Mouse (Mus musculus) MEL (cell line): ENCODE measurements around the gene Dyrk1b. TPM values are rescaled to one million over a fixed set of nuclear protein-coding genes. Genes with fewer than 3 reads are reported as not detected.

Experiments used
- DNase-seq: peaks from one replicate; pipeline ENCODE4 v3.0.0; 2011; ENCODE audit warnings: low read depth, low spot score
- H3K27ac ChIP-seq: 2 replicates; pipeline ENCODE4 v1.5.1; 2012; ENCODE audit warnings: low read depth, mild to moderate bottlenecking, control low read depth, low read length, moderate library complexity; ENCODE audit not compliant: control insufficient read depth
- H3K27me3 ChIP-seq, 2 experiments: fragments of 150-350 bp in 1 of 2; sonication (generic) in 1 of 2; 2 replicates each; pipeline ENCODE4 v1.6.1; 2012; ENCODE audit warnings: low read length in 2 of 2, mild to moderate bottlenecking in 2 of 2, improper control_type of control experiment in 1 of 2, moderate library complexity in 1 of 2; ENCODE audit not compliant: insufficient read depth in 2 of 2, control insufficient read depth in 1 of 2
- H3K36me3 ChIP-seq, 2 experiments: 2 replicates each; pipeline ENCODE4 v1.6.1; 2012 to 2014; ENCODE audit warnings: low read length in 2 of 2, improper control_type of control experiment in 1 of 2, inconsistent platforms in 1 of 2, mild to moderate bottlenecking in 1 of 2; ENCODE audit not compliant: insufficient read depth in 2 of 2, control insufficient read depth in 1 of 2
- H3K4me1 ChIP-seq, 2 experiments: fragments of 150-350 bp in 1 of 2; sonication (generic) in 1 of 2; 2 replicates each; pipeline ENCODE4 v1.6.1; 2012; ENCODE audit warnings: low read length in 2 of 2, improper control_type of control experiment in 1 of 2, mild to moderate bottlenecking in 1 of 2; ENCODE audit not compliant: insufficient read depth in 2 of 2, control insufficient read depth in 1 of 2
- H3K4me3 ChIP-seq, 2 experiments: fragments of 150-350 bp in 1 of 2; sonication (generic) in 1 of 2; 2 replicates each; pipeline ENCODE4 v1.5.1; 2012; ENCODE audit warnings: low read depth in 2 of 2, low read length in 2 of 2, mild to moderate bottlenecking in 2 of 2, moderate library complexity in 2 of 2, control low read depth in 1 of 2, improper control_type of control experiment in 1 of 2; ENCODE audit not compliant: control insufficient read depth in 1 of 2, insufficient read depth in 1 of 2
- H3K79me2 ChIP-seq: 2 replicates; pipeline ENCODE4 v1.6.1; 2012; ENCODE audit warnings: mild to moderate bottlenecking, low read length, moderate library complexity; ENCODE audit not compliant: control insufficient read depth, poor library complexity, insufficient read depth
- H3K9ac ChIP-seq: 2 replicates; pipeline ENCODE4 v1.6.1; 2012; ENCODE audit warnings: low read depth, mild to moderate bottlenecking, control low read depth, low read length, moderate library complexity; ENCODE audit not compliant: control insufficient read depth, poor library complexity, severe bottlenecking
- H3K9me3 ChIP-seq: fragments of 150-350 bp; sonication (generic); replicated peaks from 2 replicates; pipeline ENCODE4 v1.6.1; 2012; ENCODE audit warnings: mild to moderate bottlenecking, low read length, improper control_type of control experiment, moderate library complexity; ENCODE audit not compliant: insufficient read depth
- BHLHE40 ChIP-seq: IDR thresholded peaks from 2 replicates; pipeline ENCODE4 v1.6.1; 2012; ENCODE audit warnings: low read depth, mild to moderate bottlenecking, inconsistent platforms, low read length, improper control_type of control experiment, borderline replicate concordance
- ELF1 ChIP-seq: IDR thresholded peaks from 2 replicates; pipeline ENCODE4 v1.6.1; 2014; ENCODE audit warnings: low read depth, mild to moderate bottlenecking, inconsistent platforms, low read length, improper control_type of control experiment, moderate library complexity
- EP300 ChIP-seq, 2 experiments: IDR thresholded peaks; 2 replicates each; pipeline ENCODE4 v1.6.1; 2011; ENCODE audit warnings: improper control_type of control experiment in 2 of 2, low read length in 2 of 2, low read depth in 1 of 2, mild to moderate bottlenecking in 1 of 2
- MAFK ChIP-seq: IDR thresholded peaks from 2 replicates; pipeline ENCODE4 v1.6.1; 2011; ENCODE audit warnings: low read depth, mild to moderate bottlenecking, low read length, improper control_type of control experiment, borderline replicate concordance
- MAX ChIP-seq: IDR thresholded peaks from 2 replicates; pipeline ENCODE4 v1.6.1; 2011; ENCODE audit warnings: low read length, improper control_type of control experiment
- MAZ ChIP-seq: IDR thresholded peaks from 2 replicates; pipeline ENCODE4 v1.6.1; 2012; ENCODE audit warnings: low read depth, mild to moderate bottlenecking, inconsistent platforms, low read length, improper control_type of control experiment
- MEF2A ChIP-seq: IDR thresholded peaks from 2 replicates; pipeline ENCODE4 v1.6.1; 2014; ENCODE audit warnings: low read depth, mild to moderate bottlenecking, inconsistent platforms, low read length, improper control_type of control experiment; ENCODE audit not compliant: poor library complexity, insufficient replicate concordance, severe bottlenecking; ENCODE audit errors: extremely low read depth
- MXI1 ChIP-seq: IDR thresholded peaks from 2 replicates; pipeline ENCODE4 v1.6.1; 2011; ENCODE audit warnings: mild to moderate bottlenecking, low read depth, low read length, improper control_type of control experiment
- MYC ChIP-seq: IDR thresholded peaks from 2 replicates; pipeline ENCODE4 v1.6.1; 2011; ENCODE audit warnings: low read depth, mild to moderate bottlenecking, low read length, improper control_type of control experiment, moderate library complexity
- POLR2AphosphoS2 ChIP-seq: IDR thresholded peaks from 2 replicates; pipeline ENCODE4 v1.6.1; 2011; ENCODE audit warnings: low read length, improper control_type of control experiment
- RCOR1 ChIP-seq: IDR thresholded peaks from 2 replicates; pipeline ENCODE4 v1.6.1; 2012; ENCODE audit warnings: low read depth, mild to moderate bottlenecking, inconsistent platforms, low read length, improper control_type of control experiment
- SIN3A ChIP-seq: IDR thresholded peaks from 2 replicates; pipeline ENCODE4 v1.6.1; 2012; ENCODE audit warnings: low read length, improper control_type of control experiment, inconsistent platforms
- TBP ChIP-seq: IDR thresholded peaks from 2 replicates; pipeline ENCODE4 v1.8.0; 2011; ENCODE audit warnings: low read depth, low read length, improper control_type of control experiment
- TCF12 ChIP-seq: IDR thresholded peaks from 2 replicates; pipeline ENCODE4 v1.6.1; 2014; ENCODE audit warnings: low read depth, mild to moderate bottlenecking, inconsistent platforms, low read length, improper control_type of control experiment, moderate library complexity
- ZNF384 ChIP-seq: IDR thresholded peaks from 2 replicates; pipeline ENCODE4 v1.6.1; 2012; ENCODE audit warnings: low read depth, mild to moderate bottlenecking, inconsistent platforms, low read length, improper control_type of control experiment
- polyA plus RNA-seq, 2 experiments: library from polyadenylated mRNA; stranded (reverse) in 1 of 2; unstranded in 1 of 2; fragments of >175 nt in 1 of 2; fragments of >200 nt in 1 of 2; gene quantifications; 2 replicates each; pipeline versions ENCODE4 v1.2.1 to v1.2.4; 2012; ENCODE audit warnings: low replicate concordance in 2 of 2, low read depth in 1 of 2; ENCODE audit not compliant: insufficient read length in 2 of 2, insufficient read depth in 1 of 2, missing spikeins in 1 of 2
- total RNA-seq: library from RNA; depleted of rRNA; stranded (reverse); fragments of 300-350 nt; gene quantifications from 2 replicates; pipeline ENCODE4 v1.2.3, GENCODE M21; 2012

Dyrk1b gene
- total and polyA plus RNA-seq, 3 experiments = 0.85 to 0.89 TPM; not detected in 1

DNA sequence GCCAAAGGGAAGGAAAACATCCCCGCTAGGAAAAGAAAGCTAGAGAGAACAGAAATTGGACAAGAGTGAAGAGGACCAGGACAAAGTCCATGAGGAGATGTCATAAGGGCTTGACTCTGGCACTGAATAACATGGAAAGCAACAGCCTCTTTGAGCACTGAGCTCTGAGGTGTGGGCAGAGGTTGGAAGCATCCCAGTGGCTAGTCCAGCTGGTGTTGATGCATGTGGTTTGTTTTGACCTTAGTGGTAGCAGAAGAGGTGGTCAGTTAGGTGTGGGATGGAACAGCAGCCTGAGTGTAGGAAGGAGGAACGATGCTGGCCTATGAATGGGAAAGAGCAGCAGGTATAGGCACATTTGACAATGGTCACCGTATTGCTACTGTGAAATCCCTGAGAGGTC, 12.2 kb downstream of the Dyrk1b start:
- H3K4me3 ChIP-seq = no peak overlapping the region
- no peak overlapping the region for H3K27ac ChIP-seq
- no peak overlapping the region for H3K9ac ChIP-seq
- no peaks in the 10 kb centered on the region for H3K4me1 ChIP-seq
- DNase-seq = no peak
- H3K79me2 ChIP-seq = no peaks in the 10 kb centered on the region
- peaks cover 0 to 6% of the 10 kb centered on the region in 2 experiments; a peak in 1 of 4 replicates for H3K36me3 ChIP-seq
- H3K27me3 ChIP-seq = no peaks in the 10 kb centered on the region
- TF ChIP-seq TCF12 (no peak), MAFK (no peak), MAX (no peak), SIN3A (no peak), MAZ (no peak), MYC (no peak)
- TF ChIP-seq, all 39 proteins: peak for 0
- no peaks in the 10 kb centered on the region for H3K9me3 ChIP-seq

- H3K9ac ChIP-seq = no peak overlapping the region
- peak; percentile 74 for DNase-seq
- no peak overlapping the region for H3K27ac ChIP-seq
- H3K79me2 ChIP-seq = no peaks in the 10 kb centered on the region
- no peaks in the 10 kb centered on the region for H3K27me3 ChIP-seq
- H3K4me3 ChIP-seq = no peak overlapping the region
- TF ChIP-seq TBP (no peak), BHLHE40 (no peak), ZNF384 (no peak), SIN3A (peak; percentile 60), MXI1 (peak; percentile 37; the same call in 1 of the 2 replicates), RCOR1 (no peak), MAFK (no peak), MYC (no peak), EP300 (IDR thresholded peaks at IDR 0.05; ENCODE audit: low read depth in 1 of 2, low read length in 2 of 2) (no peak), MEF2A (no peak), POLR2AphosphoS2 (no peak), ELF1 (no peak)
- H3K36me3 ChIP-seq = peaks cover 0 to 6% of the 10 kb centered on the region in 2 experiments; a peak in 1 of 4 replicates
- no peaks in the 10 kb centered on the region for H3K4me1 ChIP-seq
- no peaks in the 10 kb centered on the region for H3K9me3 ChIP-seq
Measured at GRCm38 (mm10) chr7:28191903-28192302, 12.6 kb downstream of the Dyrk1b start.
